Mouse (Mus musculus) heart, embryonic 13.5 days (tissue): ENCODE measurements at regions not wholly inside any gene's neighbourhood (a gene's known extent, or its start where the extent isn't known, plus 50 kb on each side); places are given as distances from the start of the nearest gene placed in this dataset.

Source experiments
- ATAC-seq: fragments of 200-750 bp; cut with Nextera tagmentation; 2 replicates; pipeline ENCODE4 v1.8.0; 2017; ENCODE audit warnings: moderate TSS enrichment; ENCODE audit not compliant: insufficient number of reproducible peaks, low FRiP score, low TSS enrichment; ENCODE audit errors: extremely low read depth
- H3K27ac ChIP-seq: fragments of 300-500 bp; sonication (generic); replicated peaks from 2 replicates; pipeline ENCODE4 v1.5.1; 2015; ENCODE audit warnings: moderate library complexity, mild to moderate bottlenecking, inconsistent platforms
- H3K27me3 ChIP-seq: fragments of 300-500 bp; sonication (generic); replicated peaks from 2 replicates; pipeline ENCODE4 v1.6.1; 2015; ENCODE audit warnings: mild to moderate bottlenecking, inconsistent platforms
- H3K36me3 ChIP-seq: fragments of 300-500 bp; sonication (generic); 2 replicates; pipeline ENCODE4 v1.6.1; 2015; ENCODE audit warnings: mild to moderate bottlenecking, inconsistent platforms
- H3K4me1 ChIP-seq: fragments of 300-500 bp; sonication (generic); 2 replicates; pipeline ENCODE4 v1.6.1; 2015; ENCODE audit warnings: inconsistent platforms
- H3K4me2 ChIP-seq: fragments of 300-500 bp; sonication (generic); 2 replicates; pipeline ENCODE4 v1.6.1; 2015; ENCODE audit warnings: inconsistent platforms, mild to moderate bottlenecking, moderate library complexity
- H3K4me3 ChIP-seq: fragments of 300-500 bp; sonication (generic); 2 replicates; pipeline ENCODE4 v1.5.1; 2015; ENCODE audit warnings: moderate library complexity, mild to moderate bottlenecking, inconsistent platforms
- H3K9ac ChIP-seq: fragments of 300-500 bp; sonication (generic); 2 replicates; pipeline ENCODE4 v1.6.1; 2015; ENCODE audit warnings: inconsistent platforms, mild to moderate bottlenecking, moderate library complexity
- H3K9me3 ChIP-seq: fragments of 300-500 bp; sonication (generic); 2 replicates; pipeline ENCODE4 v1.6.1; 2016; ENCODE audit warnings: inconsistent platforms
- WGBS: fragments of 180-500 bp; shearing (Covaris S2); methylation state at CpG from one replicate; pipeline ENCODE4 v1.1.7; 2015; ENCODE audit warnings: mixed read lengths; 5-methylcytosine and 5-hydroxymethylcytosine counted together

DNA sequence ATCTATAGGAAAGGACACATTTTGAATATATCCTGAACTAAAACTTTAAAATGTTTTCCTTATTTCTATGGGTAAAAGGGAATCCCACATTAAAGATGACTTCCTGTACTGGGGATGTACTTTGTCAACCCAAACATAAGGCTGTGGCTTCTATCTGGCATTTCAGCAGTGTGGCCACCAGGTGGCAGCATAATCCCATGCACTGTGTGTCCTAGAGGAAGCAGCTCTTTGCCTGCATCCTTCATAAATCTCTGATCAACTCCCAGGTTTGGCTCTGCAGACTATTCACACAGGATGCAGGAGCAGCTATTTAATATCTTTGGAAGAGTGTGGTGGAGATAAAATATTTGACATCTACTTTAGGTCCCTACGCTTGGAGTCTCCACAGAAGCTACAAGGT is 59.1 kb downstream of the Bmp15 start:
- H3K4me3 ChIP-seq = no peak overlapping the region
- H3K4me1 ChIP-seq = peaks cover 7% of the 10 kb centered on the region
- H3K9ac ChIP-seq = no peak overlapping the region
- no peaks in the 10 kb centered on the region for H3K9me3 ChIP-seq
- H3K36me3 ChIP-seq = no peaks in the 10 kb centered on the region
- WGBS = 79% methylated on average over 1 of the region's 1 CpGs
- H3K4me2 ChIP-seq = no peak overlapping the region
- H3K27ac ChIP-seq = no peak overlapping the region
- no peaks in the 10 kb centered on the region for H3K27me3 ChIP-seq
- no peak for ATAC-seq

DNA sequence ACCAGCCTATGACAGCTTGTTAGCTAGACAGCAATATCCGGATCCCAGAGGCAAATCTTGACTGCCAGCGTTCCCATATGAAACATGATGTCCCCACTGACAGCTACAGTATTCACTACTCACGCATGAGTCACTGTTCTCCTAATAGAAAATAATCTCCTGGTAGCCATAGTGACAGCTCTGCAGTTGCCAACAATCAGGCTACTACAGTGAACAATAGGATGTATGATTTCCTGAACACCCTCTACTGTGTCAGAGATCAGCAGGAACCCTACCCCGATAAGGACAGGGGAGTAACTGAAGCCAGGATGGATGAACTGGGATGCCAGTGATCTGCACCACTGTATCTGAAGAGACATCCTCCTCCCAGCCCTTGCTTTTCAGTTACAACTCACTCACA is 62.0 kb downstream of the Bmp15 start:
- Histone ChIP-seq H3K27ac (peak overlapping the region; percentile 28; the same call in 1 of the 2 replicates), H3K4me1 (peaks cover 7% of the 10 kb centered on the region), H3K36me3 (no peaks in the 10 kb centered on the region), H3K9ac (no peak overlapping the region), H3K4me3 (no peak overlapping the region), H3K9me3 (no peaks in the 10 kb centered on the region), H3K4me2 (no peak overlapping the region), H3K27me3 (no peaks in the 10 kb centered on the region)
- peak; percentile 25; the same call in 1 of the 2 replicates for ATAC-seq
- WGBS = 23% methylated on average over 4 of the region's 4 CpGs

DNA sequence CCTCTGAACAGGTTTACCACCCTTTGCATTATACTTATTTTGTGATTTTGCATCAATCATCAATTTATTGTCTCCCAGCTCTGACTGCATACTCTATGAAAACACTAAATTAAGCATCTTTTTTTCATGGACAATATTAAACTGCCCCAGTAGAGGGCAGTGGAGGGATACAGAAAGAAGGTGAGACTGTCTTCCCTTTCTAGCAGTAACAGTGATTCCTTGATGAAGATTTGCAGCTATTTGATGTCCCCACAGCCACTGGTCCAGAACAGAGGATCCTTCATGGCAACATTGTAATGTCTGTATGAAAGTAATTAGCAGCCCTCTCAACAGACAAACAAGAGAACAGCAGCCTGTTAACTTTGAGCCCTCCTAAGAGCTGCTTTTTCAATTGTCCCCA is 66.5 kb downstream of the Bmp15 start:
- H3K27me3 ChIP-seq = no peaks in the 10 kb centered on the region
- H3K4me2 ChIP-seq = no peak overlapping the region
- no peaks in the 10 kb centered on the region for H3K36me3 ChIP-seq
- H3K9ac ChIP-seq = no peak overlapping the region
- H3K27ac ChIP-seq = no peak overlapping the region
- H3K4me1 ChIP-seq = peaks cover 7% of the 10 kb centered on the region
- H3K9me3 ChIP-seq = no peaks in the 10 kb centered on the region
- H3K4me3 ChIP-seq = no peak overlapping the region
- no peak for ATAC-seq

DNA sequence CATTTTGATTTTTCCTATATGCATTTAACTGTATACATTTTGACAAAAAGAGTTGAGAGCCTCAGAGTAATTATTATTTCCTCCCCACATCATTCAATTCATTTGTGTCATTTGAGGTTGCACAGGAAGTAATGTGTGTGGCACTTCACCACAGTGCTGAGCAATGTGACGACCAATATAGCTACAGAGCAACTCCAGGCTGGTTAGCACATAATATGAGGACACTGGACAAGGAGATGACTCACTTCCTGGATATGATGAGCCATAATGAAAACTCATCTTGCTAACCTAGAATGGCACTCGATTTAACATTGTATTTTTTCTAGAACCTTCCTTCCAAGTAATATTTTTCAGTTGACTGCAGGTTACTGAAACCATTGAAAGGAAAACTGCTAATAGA is 67.6 kb downstream of the Bmp15 start:
- Histone ChIP-seq H3K4me3 (no peak overlapping the region), H3K4me2 (no peak overlapping the region), H3K27ac (no peak overlapping the region), H3K27me3 (no peaks in the 10 kb centered on the region), H3K36me3 (no peaks in the 10 kb centered on the region), H3K9me3 (no peaks in the 10 kb centered on the region), H3K9ac (no peak overlapping the region), H3K4me1 (no peaks in the 10 kb centered on the region)
- no peak for ATAC-seq
- WGBS = 44% methylated on average over 2 of the region's 2 CpGs
